ENCODE assay signal across 20 mouse cellular contexts in genomic region chr11:9338151-9338550, GRCm38 (mm10).
DNase-seq lines count a peak whose midpoint lies in the region; ATAC-seq lines count a peak whose summit lies in the region.
"Had no signal": no experiment of that assay in that cellular context is flagged by ENCODE, and none has a peak within 500 bp of the region (broad histone marks: within the 10 kb centered on the region; RNA-seq: fewer than 3 reads in every experiment).

No protein-coding gene starts in this region.

- no peak overlapping the region for H3K27ac ChIP-seq in heart, embryonic 12.5 days (ENCODE audit: poor library complexity, severe bottlenecking)
- H3K27ac ChIP-seq: embryonic facial prominence, embryonic 12.5 days; forebrain, embryonic 15.5 days; heart, embryonic 13.5 days; hindbrain, embryonic 13.5 days; hindbrain, postnatal 0 days had no signal

- ATAC-seq in heart, embryonic 12.5 days (ENCODE audit: insufficient number of reproducible peaks, low FRiP score), result no peak
- ATAC-seq in cerebellum, adult (ENCODE audit: insufficient number of reproducible peaks, low FRiP score, low TSS enrichment), result no peak
- ATAC-seq: activated CD4-positive, CD25-positive, alpha-beta regulatory T cell, adult 4 months; forebrain, embryonic 15.5 days; hindbrain, postnatal 0 days; Patski had no signal

- H3K9ac ChIP-seq in heart, embryonic 12.5 days, result no peak overlapping the region
- H3K9ac ChIP-seq: embryonic facial prominence, embryonic 12.5 days; forebrain, embryonic 15.5 days; heart, embryonic 13.5 days; hindbrain, embryonic 13.5 days had no signal

- no peak overlapping the region for H3K4me2 ChIP-seq in heart, embryonic 12.5 days
- H3K4me2 ChIP-seq: embryonic facial prominence, embryonic 12.5 days; forebrain, embryonic 15.5 days; heart, embryonic 13.5 days; hindbrain, embryonic 13.5 days had no signal

- H3K36me3 ChIP-seq in heart, embryonic 12.5 days, result no peaks in the 10 kb centered on the region
- H3K36me3 ChIP-seq: embryonic facial prominence, embryonic 12.5 days; forebrain, embryonic 15.5 days; heart, embryonic 13.5 days; hindbrain, embryonic 13.5 days had no signal

- H3K4me1 ChIP-seq in heart, embryonic 12.5 days (replicated peaks), result no peaks in the 10 kb centered on the region
- H3K4me1 ChIP-seq: embryonic facial prominence, embryonic 12.5 days; forebrain, embryonic 15.5 days; heart, embryonic 13.5 days; hindbrain, embryonic 13.5 days had no signal

- no peak overlapping the region for H3K4me3 ChIP-seq in heart, embryonic 12.5 days
- H3K4me3 ChIP-seq: embryonic facial prominence, embryonic 12.5 days; forebrain, embryonic 15.5 days; heart, embryonic 13.5 days; hindbrain, embryonic 13.5 days had no signal

- WGBS in heart, embryonic 12.5 days, result 77% methylated on average over 3 of the region's 3 CpGs

- H3K27me3 ChIP-seq in heart, embryonic 12.5 days (replicated peaks), result no peaks in the 10 kb centered on the region
- H3K27me3 ChIP-seq: embryonic facial prominence, embryonic 12.5 days; forebrain, embryonic 15.5 days; heart, embryonic 13.5 days; hindbrain, embryonic 13.5 days had no signal

- DNase-seq in heart, adult 18-20 months, result peak; percentile 40 to 60
- DNase-seq in Muller cell, postnatal 12 days (ENCODE audit: inconsistent ontology term), result peak; percentile 72
- peak; percentile 43 to 45 for DNase-seq in heart, adult 9 months (ENCODE audit: low spot score in 2 of 2)
- DNase-seq in heart, postnatal 36 days, result peak; percentile 2 to 17
- DNase-seq in retina, postnatal 1 day, result no peak
- DNase-seq: adrenal gland, postnatal 14 days; cerebellum, adult 11 months; cerebellum, adult 8-10 months; cerebellum, postnatal 25 days; gastrocnemius, postnatal 36 days; kidney, adult 11 months had no signal

- H3K9me3 ChIP-seq in heart, embryonic 12.5 days (replicated peaks), result no peaks in the 10 kb centered on the region
- H3K9me3 ChIP-seq: embryonic facial prominence, embryonic 12.5 days; forebrain, embryonic 15.5 days; heart, embryonic 13.5 days; hindbrain, embryonic 13.5 days had no signal

- intact Hi-C loops in heart, postnatal 36 days (cut with DNase I), result no loop called here
